Mouse (Mus musculus) A20 (cell line): ENCODE results near the gene Gm20814.
"Not testable (repeated sequence)": the region's sequence is repeated elsewhere in the genome, so short reads cannot be mapped to it uniquely, and the experiment has no call there.

ENCODE experiments used
- DNase-seq: peaks from one replicate; pipeline ENCODE4 v3.0.0-alpha.2; 2011; ENCODE audit warnings: low read depth, low spot score

Gene Gm20814

DNA sequence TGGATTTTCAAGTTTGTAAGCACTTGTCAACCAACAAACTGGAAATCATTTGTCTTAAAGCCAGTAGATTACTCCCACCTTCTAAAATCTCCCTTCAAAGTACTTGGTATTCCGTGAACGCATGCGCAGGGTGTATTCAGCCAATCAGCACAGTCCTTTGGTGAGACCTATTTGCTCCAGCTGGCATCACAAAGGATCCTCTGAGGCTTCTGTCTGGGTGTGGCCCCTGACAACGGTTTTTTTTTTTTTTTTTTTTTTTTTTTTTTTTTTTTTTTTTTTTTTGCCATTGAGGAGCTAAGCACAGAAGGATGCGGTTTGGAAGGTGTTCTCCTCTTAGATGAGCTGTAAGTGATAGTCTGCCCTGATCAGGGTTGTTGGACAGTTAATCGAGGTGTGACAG is at the start of gene Gm20814:
Gene Gm20814, plus strand, starts transcription at position 301 of the 400 bp plus-strand sequence.
- not testable (repeated sequence) for DNase-seq
